Mouse (Mus musculus) forebrain, postnatal 0 days (tissue): ENCODE results near the gene Prrc2b. TPM values are rescaled to one million over a fixed set of nuclear protein-coding genes. Genes with fewer than 3 reads are reported as not detected.

Source experiments
- ATAC-seq: fragments of 200-750 bp; cut with Nextera tagmentation; 2 replicates; pipeline ENCODE4 v1.8.0; 2017; ENCODE audit warnings: mild to moderate bottlenecking, moderate library complexity
- DNase-seq: peaks from one replicate; pipeline ENCODE4 v3.0.0-alpha.2; 2015
- H3K27ac ChIP-seq: fragments of 300-500 bp; sonication (generic); 2 replicates; pipeline ENCODE4 v1.5.1; 2014; ENCODE audit warnings: low read depth, mild to moderate bottlenecking, antibody characterized with exemption, low read length, moderate library complexity, mixed read lengths
- H3K27me3 ChIP-seq: fragments of 300-500 bp; sonication (generic); 2 replicates; pipeline ENCODE4 v1.6.1; 2014; ENCODE audit warnings: mild to moderate bottlenecking, low read length, mixed read lengths; ENCODE audit not compliant: insufficient read depth
- H3K36me3 ChIP-seq: fragments of 300-500 bp; sonication (generic); 2 replicates; pipeline ENCODE4 v1.6.1; 2014; ENCODE audit warnings: mild to moderate bottlenecking, moderate library complexity; ENCODE audit not compliant: insufficient read depth
- H3K4me1 ChIP-seq: fragments of 300-500 bp; sonication (generic); 2 replicates; pipeline ENCODE4 v1.6.1; 2014; ENCODE audit warnings: antibody characterized with exemption; ENCODE audit not compliant: insufficient read depth
- H3K4me2 ChIP-seq: fragments of 300-500 bp; sonication (generic); 2 replicates; pipeline ENCODE4 v1.6.1; 2014; ENCODE audit warnings: low read depth, mild to moderate bottlenecking, moderate library complexity
- H3K4me3 ChIP-seq: fragments of 300-500 bp; sonication (generic); 2 replicates; pipeline ENCODE4 v1.5.1; 2014; ENCODE audit warnings: low read depth, low read length, mixed read lengths
- H3K9ac ChIP-seq: fragments of 300-500 bp; sonication (generic); 2 replicates; pipeline ENCODE4 v1.6.1; 2014; ENCODE audit warnings: mild to moderate bottlenecking
- H3K9me3 ChIP-seq: fragments of 300-500 bp; sonication (generic); 2 replicates; pipeline ENCODE4 v1.6.1; 2016; ENCODE audit warnings: low read length
- CTCF ChIP-seq: sonication (generic); IDR thresholded peaks from 2 replicates; pipeline ENCODE4 v1.5.1; 2016; ENCODE audit warnings: antibody characterized with exemption, control low read depth, low read depth
- WGBS: fragments of 180-500 bp; shearing (Covaris S2); extraction: QIAGEN DNeasy Blood & Tissue Kit; methylation state at CpG from one replicate; pipeline ENCODE4 v1.1.7; 2014; 5-methylcytosine and 5-hydroxymethylcytosine counted together
- polyA plus RNA-seq: library from polyadenylated mRNA; unstranded; fragments of >200 nt; fragmentation: Nextera tagmentation; extraction: Ambion mirVana; gene quantifications from 2 replicates; pipeline ENCODE4 v1.2.1, GENCODE M21; 2015
- total RNA-seq: library from RNA; depleted of rRNA; stranded (reverse); fragments of >200 nt; gene quantifications from 2 replicates; pipeline ENCODE4 v1.2.3, GENCODE M21; 2014

Prrc2b gene
- total and polyA plus RNA-seq, 2 experiments from 2014 or later, result 60.4 to 131 TPM

GRCm38 (mm10) chr2:32160967-32161366 is 10.1 kb downstream of the Prrc2b start:
- peak; percentile 55 for TF ChIP-seq CTCF
- Histone ChIP-seq H3K4me1 (peaks cover 23% of the 10 kb centered on the region), H3K4me2 (no peak overlapping the region), H3K9me3 (no peaks in the 10 kb centered on the region), H3K4me3 (no peak overlapping the region), H3K9ac (no peak overlapping the region), H3K36me3 (no peaks in the 10 kb centered on the region), H3K27me3 (no peaks in the 10 kb centered on the region), H3K27ac (no peak overlapping the region)
- no peak for DNase-seq
- 87% methylated on average over 5 of the region's 5 CpGs for WGBS
- no peak for ATAC-seq

DNA sequence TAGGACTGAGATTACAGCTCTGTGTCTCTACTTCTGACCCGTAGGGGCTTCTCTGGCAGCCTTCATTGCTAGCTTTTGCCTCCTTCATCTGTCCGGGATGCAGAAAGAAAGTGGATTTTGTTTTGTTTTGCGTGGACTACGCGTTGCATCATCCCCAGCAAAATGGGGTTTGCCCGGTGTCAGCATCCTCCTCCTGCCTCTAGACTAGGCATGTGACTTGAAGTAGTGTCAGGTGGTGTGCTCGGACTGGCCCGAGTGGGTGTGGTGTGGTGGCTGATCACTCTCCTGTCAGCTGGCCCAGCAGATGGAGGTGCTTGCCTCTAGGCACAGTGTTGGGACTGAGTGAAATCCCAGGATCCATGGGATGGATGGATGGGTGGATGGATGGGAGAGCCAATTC is 11.2 kb downstream of the Prrc2b start:
- WGBS, result 98% methylated on average over 8 of the region's 8 CpGs
- peaks cover 28% of the 10 kb centered on the region for H3K4me1 ChIP-seq
- H3K9me3 ChIP-seq, result no peaks in the 10 kb centered on the region
- H3K4me2 ChIP-seq, result no peak overlapping the region
- H3K9ac ChIP-seq, result no peak overlapping the region
- no peak overlapping the region for H3K27ac ChIP-seq
- no peaks in the 10 kb centered on the region for H3K27me3 ChIP-seq
- H3K4me3 ChIP-seq, result no peak overlapping the region
- ATAC-seq (no peak), DNase-seq (no peak)
- no peaks in the 10 kb centered on the region for H3K36me3 ChIP-seq
- no peak for TF ChIP-seq CTCF

GRCm38 (mm10) chr2:32162646-32163045 is 11.8 kb downstream of the Prrc2b start:
- H3K4me1 ChIP-seq, result peaks cover 29% of the 10 kb centered on the region

DNA sequence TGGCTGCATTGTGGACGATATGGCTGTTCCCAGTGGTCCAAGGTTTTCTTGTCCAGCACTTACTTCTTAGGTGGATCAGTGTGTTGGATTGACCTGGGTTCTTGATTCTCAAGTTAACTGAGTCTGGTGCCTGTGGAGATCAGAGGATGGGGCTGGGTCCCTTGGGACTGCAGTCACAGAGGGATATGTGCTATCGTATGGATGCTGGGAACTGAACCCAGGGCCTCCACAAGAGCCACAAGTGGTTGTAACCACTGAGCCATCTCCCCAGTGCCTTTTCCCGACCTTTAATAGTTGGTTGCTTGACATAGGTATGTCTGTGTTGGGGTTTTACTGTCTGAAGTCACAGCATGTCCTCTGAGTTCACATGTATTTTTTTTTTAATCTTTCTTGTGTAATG is 12.2 kb downstream of the Prrc2b start:
- no peak for TF ChIP-seq CTCF
- Histone ChIP-seq H3K27me3 (no peaks in the 10 kb centered on the region), H3K36me3 (no peaks in the 10 kb centered on the region), H3K4me2 (no peak overlapping the region), H3K9me3 (no peaks in the 10 kb centered on the region), H3K9ac (no peak overlapping the region), H3K4me1 (peaks cover 29% of the 10 kb centered on the region), H3K4me3 (no peak overlapping the region), H3K27ac (no peak overlapping the region)
- no peak for DNase-seq
- ATAC-seq, result no peak
- WGBS, result 94% methylated on average over 3 of the region's 3 CpGs

More at GRCm38 (mm10) chr2:32162646-32163045, 11.8 kb downstream of the Prrc2b start:
- Histone ChIP-seq H3K27me3 (no peaks in the 10 kb centered on the region), H3K27ac (no peak overlapping the region), H3K9me3 (no peaks in the 10 kb centered on the region), H3K9ac (no peak overlapping the region), H3K4me2 (no peak overlapping the region), H3K36me3 (no peaks in the 10 kb centered on the region), H3K4me3 (no peak overlapping the region)
- no peak for TF ChIP-seq CTCF
- ATAC-seq (no peak), DNase-seq (no peak)
- WGBS, result 85% methylated on average over 4 of the region's 4 CpGs

- no peak for TF ChIP-seq CTCF
- ATAC-seq (peak; percentile 26; the same call in 1 of the 2 replicates), DNase-seq (no peak)
- no peak overlapping the region for H3K9ac ChIP-seq
- 36% methylated on average over 12 of the region's 12 CpGs for WGBS
- no peaks in the 10 kb centered on the region for H3K27me3 ChIP-seq
- no peak overlapping the region for H3K4me2 ChIP-seq
- peak overlapping the region; percentile 6 for H3K27ac ChIP-seq
- H3K4me1 ChIP-seq, result peaks cover 29% of the 10 kb centered on the region
- no peaks in the 10 kb centered on the region for H3K9me3 ChIP-seq
- no peak overlapping the region for H3K4me3 ChIP-seq
- no peaks in the 10 kb centered on the region for H3K36me3 ChIP-seq
Measured at GRCm38 (mm10) chr2:32164503-32164902, 13.6 kb downstream of the Prrc2b start.

GRCm38 (mm10) chr2:32165040-32165800 is 14.3 kb downstream of the Prrc2b start:
- Histone ChIP-seq H3K4me1 (peaks cover 34% of the 10 kb centered on the region), H3K4me3 (no peak overlapping the region), H3K36me3 (no peaks in the 10 kb centered on the region), H3K4me2 (no peak overlapping the region), H3K27ac (peak overlapping the region; percentile 6; the same call in 1 of the 2 replicates), H3K9me3 (no peaks in the 10 kb centered on the region), H3K9ac (no peak overlapping the region), H3K27me3 (no peaks in the 10 kb centered on the region)
- 87% methylated on average over 11 of the region's 11 CpGs for WGBS
- ATAC-seq (no peak), DNase-seq (no peak)
- no peak for TF ChIP-seq CTCF

DNA sequence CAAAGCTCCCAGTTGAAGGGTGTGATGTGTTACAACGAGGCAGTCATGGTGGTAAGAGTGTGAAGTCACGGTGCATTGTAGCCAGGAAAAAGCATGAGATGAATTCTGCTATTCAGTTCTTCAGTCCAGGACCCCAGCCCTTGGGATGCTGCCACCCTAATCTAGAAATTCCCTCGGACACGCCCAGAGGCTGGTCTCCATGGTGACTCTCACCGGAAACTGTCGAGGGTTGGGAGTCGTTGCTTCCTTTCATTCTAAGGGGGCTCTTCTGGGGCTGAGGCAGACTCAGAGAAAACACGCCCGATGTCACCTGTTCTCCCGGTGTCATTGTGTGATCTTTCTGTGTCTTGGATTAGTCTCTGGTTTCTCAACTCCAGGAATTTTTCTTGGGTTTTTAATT is 15.7 kb downstream of the Prrc2b start:
- H3K36me3 ChIP-seq, result no peaks in the 10 kb centered on the region
- no peak for TF ChIP-seq CTCF
- H3K9ac ChIP-seq, result 0 out of 2 replicates have a peak overlapping the region, but pooled peaks have one; percentile 33
- peak overlapping the region; percentile 73 for H3K27ac ChIP-seq
- no peaks in the 10 kb centered on the region for H3K27me3 ChIP-seq
- H3K9me3 ChIP-seq, result no peaks in the 10 kb centered on the region
- peak overlapping the region; percentile 22; the same call in 1 of the 2 replicates for H3K4me2 ChIP-seq
- 6% methylated on average over 10 of the region's 10 CpGs for WGBS
- H3K4me3 ChIP-seq, result no peak overlapping the region
- H3K4me1 ChIP-seq, result peaks cover 38% of the 10 kb centered on the region
- ATAC-seq (peak; percentile 30; the same call in 1 of the 2 replicates), DNase-seq (peak; percentile 42)
